Mouse (Mus musculus) intestine, postnatal 0 days (tissue): ENCODE results near the gene Hes6. TPM values are rescaled to one million over a fixed set of nuclear protein-coding genes. Genes with fewer than 3 reads are reported as not detected.
A peak's percentile ranks its signal among the peaks of the same experiment; 100 is the strongest.

Experiments used
- ATAC-seq: fragments of 200-750 bp; cut with Nextera tagmentation; 2 replicates; pipeline ENCODE4 v1.8.0; 2017; ENCODE audit warnings: mild to moderate bottlenecking, moderate TSS enrichment, moderate library complexity
- H3K27ac ChIP-seq: fragments of 300-500 bp; sonication (generic); 2 replicates; pipeline ENCODE4 v1.5.1; 2014; ENCODE audit warnings: mild to moderate bottlenecking, low read depth, low read length, moderate library complexity
- H3K27me3 ChIP-seq: fragments of 300-500 bp; sonication (generic); replicated peaks from 2 replicates; pipeline ENCODE4 v1.6.1; 2014; ENCODE audit warnings: low read length, mixed read lengths; ENCODE audit not compliant: control insufficient read depth, insufficient read depth
- H3K36me3 ChIP-seq: fragments of 300-500 bp; sonication (generic); 2 replicates; pipeline ENCODE4 v1.6.1; 2014; ENCODE audit warnings: mild to moderate bottlenecking, moderate library complexity; ENCODE audit not compliant: control insufficient read depth, insufficient read depth
- H3K4me1 ChIP-seq: fragments of 300-500 bp; sonication (generic); replicated peaks from 2 replicates; pipeline ENCODE4 v1.6.1; 2014; ENCODE audit warnings: antibody characterized with exemption, low read length, mixed read lengths; ENCODE audit not compliant: control insufficient read depth, insufficient read depth
- H3K4me2 ChIP-seq: fragments of 300-500 bp; sonication (generic); replicated peaks from 2 replicates; pipeline ENCODE4 v1.6.1; 2014; ENCODE audit warnings: low read depth, mild to moderate bottlenecking, moderate library complexity
- H3K4me3 ChIP-seq: fragments of 300-500 bp; sonication (generic); 2 replicates; pipeline ENCODE4 v1.5.1; 2014; ENCODE audit warnings: low read depth, low read length
- H3K9ac ChIP-seq: fragments of 300-500 bp; sonication (generic); 2 replicates; pipeline ENCODE4 v1.6.1; 2014; ENCODE audit warnings: mild to moderate bottlenecking, low read depth, low read length
- H3K9me3 ChIP-seq: fragments of 300-500 bp; sonication (generic); 2 replicates; pipeline ENCODE4 v1.6.1; 2016; ENCODE audit warnings: mixed run types; ENCODE audit not compliant: control insufficient read depth
- CTCF ChIP-seq: sonication (generic); IDR thresholded peaks from 2 replicates; pipeline ENCODE4 v1.5.1; 2016; ENCODE audit warnings: low read depth, mild to moderate bottlenecking, control low read depth, antibody characterized with exemption, moderate library complexity
- WGBS: fragments of 180-500 bp; shearing (Covaris S2); extraction: QIAGEN DNeasy Blood & Tissue Kit; methylation state at CpG from one replicate; pipeline ENCODE4 v1.1.7; 2014; 5-methylcytosine and 5-hydroxymethylcytosine counted together
- polyA plus RNA-seq: library from polyadenylated mRNA; unstranded; fragments of >200 nt; fragmentation: Nextera tagmentation; extraction: Ambion mirVana; gene quantifications from 2 replicates; pipeline ENCODE4 v1.2.1, GENCODE M21; 2015

Hes6 gene
- polyA plus RNA-seq, 1 experiment from 2014 or later = 84.1 TPM

GRCm38 (mm10) chr1:91444841-91445830 is 31.3 kb upstream of the Hes6 start:
- H3K9ac ChIP-seq = no peak overlapping the region
- peak overlapping the region; percentile 43; the same call in 1 of the 2 replicates for H3K27ac ChIP-seq
- H3K4me2 ChIP-seq = no peak overlapping the region
- no peak for TF ChIP-seq CTCF
- WGBS = 91% methylated on average over 17 of the region's 17 CpGs
- no peak overlapping the region for H3K4me3 ChIP-seq
- H3K27me3 ChIP-seq = no peaks in the 10 kb centered on the region
- peaks cover 81% of the 10 kb centered on the region for H3K36me3 ChIP-seq
- no peak for ATAC-seq
- peaks cover 6% of the 10 kb centered on the region; the same call in 1 of the 2 replicates for H3K4me1 ChIP-seq
- peaks cover 3% of the 10 kb centered on the region; the same call in 1 of the 2 replicates for H3K9me3 ChIP-seq

DNA sequence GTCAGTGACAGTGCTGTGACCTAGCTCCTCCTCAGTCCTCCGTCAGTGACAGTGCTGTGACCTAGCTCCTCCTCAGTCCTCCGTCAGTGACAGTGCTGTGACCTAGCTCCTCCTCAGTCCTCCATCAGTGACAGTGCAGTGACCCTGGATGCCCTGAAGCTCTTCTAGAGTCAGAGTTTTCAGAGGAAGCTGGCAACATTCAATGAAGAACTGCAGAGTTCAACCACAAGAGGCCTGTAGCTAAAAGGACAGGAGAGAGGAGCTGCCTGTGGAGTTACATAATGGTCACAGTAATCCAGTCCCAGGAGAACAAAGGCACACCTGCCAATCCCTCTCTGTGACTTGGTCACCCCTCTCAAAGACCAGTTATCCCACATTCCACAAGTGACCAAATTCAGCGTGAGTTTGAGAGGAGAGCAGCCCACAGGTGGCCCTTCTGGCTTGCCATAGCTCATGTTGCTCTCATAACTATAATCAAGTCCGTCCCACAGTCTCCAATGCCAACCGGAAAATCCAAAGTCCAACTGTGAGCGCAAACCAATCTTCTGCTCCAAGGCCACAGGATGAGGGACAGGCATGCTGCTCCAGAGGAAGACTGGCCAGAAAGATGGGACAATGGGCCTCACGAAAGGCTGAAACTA is 28.6 kb upstream of the Hes6 start:
- peaks cover 3% of the 10 kb centered on the region; the same call in 1 of the 2 replicates for H3K4me1 ChIP-seq
- peak overlapping the region; percentile 83 for H3K27ac ChIP-seq
- 44% methylated on average over 6 of the region's 7 CpGs for WGBS
- no peaks in the 10 kb centered on the region for H3K27me3 ChIP-seq
- no peak; the same call in 1 of the 2 replicates for TF ChIP-seq CTCF
- peaks cover 80% of the 10 kb centered on the region for H3K36me3 ChIP-seq
- peaks cover under 1% of the 10 kb centered on the region; the same call in 1 of the 2 replicates for H3K9me3 ChIP-seq
- peak overlapping the region; percentile 50 for H3K4me2 ChIP-seq
- no peak overlapping the region for H3K4me3 ChIP-seq
- ATAC-seq = peak; percentile 70
- peak overlapping the region; percentile 34; the same call in 1 of the 2 replicates for H3K9ac ChIP-seq

- TF ChIP-seq CTCF = no peak
- peaks cover 3% of the 10 kb centered on the region; the same call in 1 of the 2 replicates for H3K4me1 ChIP-seq
- no peaks in the 10 kb centered on the region for H3K9me3 ChIP-seq
- ATAC-seq = no peak
- WGBS = 85% methylated on average over 3 of the region's 3 CpGs
- no peak overlapping the region for H3K9ac ChIP-seq
- H3K4me3 ChIP-seq = no peak overlapping the region
- H3K27me3 ChIP-seq = no peaks in the 10 kb centered on the region
- H3K36me3 ChIP-seq = peaks cover 77% of the 10 kb centered on the region
- H3K4me2 ChIP-seq = no peak overlapping the region
- no peak overlapping the region for H3K27ac ChIP-seq
Observed at GRCm38 (mm10) chr1:91441855-91442254, 28.0 kb upstream of the Hes6 start.

GRCm38 (mm10) chr1:91439776-91440175 is 25.9 kb upstream of the Hes6 start:
- 77% methylated on average over 8 of the region's 8 CpGs for WGBS
- Histone ChIP-seq H3K27ac (peak overlapping the region; percentile 68), H3K4me3 (no peak overlapping the region), H3K9ac (no peak overlapping the region), H3K27me3 (no peaks in the 10 kb centered on the region), H3K9me3 (no peaks in the 10 kb centered on the region), H3K4me2 (no peak overlapping the region), H3K36me3 (peaks cover 83% of the 10 kb centered on the region), H3K4me1 (no peaks in the 10 kb centered on the region; the same call in 1 of the 2 replicates)
- peak; percentile 53 for TF ChIP-seq CTCF
- ATAC-seq = peak; percentile 65

DNA sequence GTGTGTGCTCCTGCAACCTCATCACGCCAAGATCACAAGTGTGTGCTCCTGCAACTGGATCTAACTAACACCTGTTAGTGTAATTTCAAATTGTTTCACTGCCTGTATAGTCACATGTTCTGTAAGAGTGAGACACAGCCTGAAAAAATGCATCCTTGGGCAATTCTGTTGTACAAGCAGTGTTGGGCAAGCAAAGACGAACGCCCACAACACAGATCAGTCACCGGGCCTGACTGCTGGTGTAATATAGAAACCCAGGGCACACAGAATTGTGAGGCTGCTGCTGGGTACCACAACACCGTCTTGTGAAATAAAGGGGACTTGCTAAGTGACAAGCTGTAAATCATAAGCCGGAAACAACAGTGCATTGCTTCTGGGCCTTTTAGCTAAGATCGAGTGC is 23.7 kb upstream of the Hes6 start:
- Histone ChIP-seq H3K9me3 (no peaks in the 10 kb centered on the region), H3K27me3 (no peaks in the 10 kb centered on the region), H3K36me3 (peaks cover 83% of the 10 kb centered on the region), H3K27ac (no peak overlapping the region), H3K9ac (no peak overlapping the region), H3K4me1 (no peaks in the 10 kb centered on the region), H3K4me2 (no peak overlapping the region), H3K4me3 (no peak overlapping the region)
- no peak for ATAC-seq
- TF ChIP-seq CTCF = no peak
- WGBS = 79% methylated on average over 7 of the region's 7 CpGs

GRCm38 (mm10) chr1:91437083-91437400 is 23.2 kb upstream of the Hes6 start:
- no peak for ATAC-seq
- Histone ChIP-seq H3K9ac (no peak overlapping the region), H3K4me2 (no peak overlapping the region), H3K4me1 (no peaks in the 10 kb centered on the region), H3K27me3 (no peaks in the 10 kb centered on the region), H3K36me3 (peaks cover 87% of the 10 kb centered on the region), H3K9me3 (no peaks in the 10 kb centered on the region), H3K27ac (peak overlapping the region; percentile 67), H3K4me3 (no peak overlapping the region)
- 81% methylated on average over 3 of the region's 3 CpGs for WGBS
- TF ChIP-seq CTCF = no peak
